Mouse (Mus musculus) heart, adult 9 months (tissue): ENCODE data around the gene Abhd10.

Experiments used
- DNase-seq, 2 experiments: peaks; one replicate each; pipeline ENCODE4 v3.0.0; 2022; ENCODE audit warnings: low spot score in 2 of 2

Gene Abhd10

DNA sequence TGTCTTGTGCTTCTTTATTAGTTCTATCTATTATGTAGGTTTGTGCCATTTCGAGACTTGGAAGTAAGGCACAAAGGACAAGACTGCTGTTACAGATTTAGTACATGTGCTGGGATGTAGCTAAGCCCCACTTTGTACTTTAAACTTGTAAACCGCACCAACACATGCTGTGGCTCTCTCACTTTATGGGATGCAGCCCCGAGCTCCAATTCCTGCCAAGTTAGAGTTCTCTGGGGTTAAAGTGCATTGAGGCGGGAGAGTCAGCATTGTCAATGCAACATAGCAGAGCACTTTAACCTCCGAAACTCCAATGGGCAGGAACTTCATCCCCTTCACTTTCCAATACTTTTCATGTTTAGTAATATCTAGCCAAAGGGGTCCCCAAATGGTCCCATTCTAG lies 13.6 kb downstream of the Abhd10 start:
- no peak for DNase-seq

DNA sequence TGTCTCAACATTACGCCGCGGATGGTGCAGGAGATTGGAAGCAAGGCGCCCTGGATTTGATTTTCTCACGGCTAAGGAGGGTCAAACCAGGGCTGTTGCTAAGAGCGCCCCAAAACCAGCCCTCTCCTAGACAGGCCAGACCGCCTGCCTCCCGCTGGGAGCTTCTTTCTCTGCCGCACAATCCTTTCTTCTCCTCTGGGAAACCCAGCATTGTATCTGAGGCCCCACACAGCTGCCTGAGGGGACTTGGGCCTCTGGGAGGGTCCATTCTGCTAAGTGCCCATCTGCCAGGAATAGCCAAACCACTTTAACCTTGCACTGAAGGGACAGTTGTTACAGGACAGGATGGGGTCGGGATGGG lies 18.0 kb downstream of the Abhd10 start:
- DNase-seq = no peak

DNA sequence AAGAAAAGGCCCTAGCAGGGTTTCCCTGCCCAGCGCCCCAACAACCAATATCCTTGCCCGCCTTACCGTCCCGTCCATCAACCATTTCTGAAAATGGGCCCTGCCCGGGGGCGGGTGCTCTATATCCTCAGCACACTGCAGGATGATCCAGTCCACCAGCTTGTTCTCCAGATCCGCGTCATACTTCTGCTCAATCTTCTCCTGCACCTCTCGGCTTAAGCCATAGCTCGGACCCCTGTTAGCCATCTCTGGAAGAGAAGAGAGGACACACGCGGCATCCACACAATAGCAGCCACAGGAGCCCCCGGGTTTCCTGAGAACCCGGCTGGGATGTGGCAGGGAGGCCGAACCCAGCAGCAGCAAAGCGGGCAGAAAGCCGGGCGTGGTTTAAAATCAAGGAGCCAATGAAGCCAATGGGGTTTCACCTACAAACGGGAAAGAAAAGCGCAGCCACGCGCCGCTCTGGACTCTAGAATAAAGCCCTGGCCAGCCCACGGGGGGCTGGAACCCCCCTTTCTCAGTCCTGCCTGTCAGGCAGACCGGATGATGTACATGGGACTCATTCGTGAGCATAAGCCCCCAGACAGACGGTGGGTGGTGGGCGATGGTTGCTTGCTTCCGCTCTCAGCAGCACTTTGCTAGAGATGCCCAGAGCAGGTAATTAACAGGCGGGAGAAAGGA lies 18.6 kb downstream of the Abhd10 start, which contains the start of gene Tagln3:
Tagln3 (minus strand) TSS at position 548 of the 681 bp plus-strand sequence.
- DNase-seq = no peak

DNA sequence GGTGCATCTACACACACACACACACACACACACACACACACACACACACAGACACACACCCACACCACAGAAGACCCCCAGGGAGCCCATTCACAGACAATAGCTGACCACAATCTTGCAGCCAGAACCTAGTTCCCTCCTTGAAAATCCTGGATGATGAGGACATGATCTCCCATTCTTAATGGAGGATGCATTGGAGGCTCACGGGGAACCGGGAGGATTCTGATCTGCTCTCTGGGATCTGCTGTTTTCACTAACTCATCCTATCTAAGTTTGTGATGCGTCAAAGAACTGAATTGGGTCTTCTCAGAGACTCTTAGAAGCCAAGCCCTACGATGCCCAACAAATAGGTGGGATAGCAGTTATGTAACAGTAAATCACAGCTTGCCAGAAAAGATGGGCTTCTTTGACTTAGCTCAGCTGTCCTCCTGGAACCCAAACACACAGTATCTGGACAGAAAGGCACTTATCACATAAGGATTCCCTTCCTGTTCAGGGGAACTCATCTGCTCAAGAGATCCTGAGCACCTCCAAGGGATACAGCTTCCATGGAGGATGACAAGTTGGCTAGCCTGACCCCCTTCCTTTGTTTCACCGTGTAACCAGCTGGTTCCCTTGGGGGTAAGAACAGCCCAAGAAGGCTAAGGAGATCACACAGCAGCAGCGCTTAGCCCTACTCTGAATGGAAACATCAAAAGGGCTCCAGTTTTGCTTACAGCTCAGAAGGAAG lies 19.4 kb downstream of the Abhd10 start:
- DNase-seq = no peak

DNA sequence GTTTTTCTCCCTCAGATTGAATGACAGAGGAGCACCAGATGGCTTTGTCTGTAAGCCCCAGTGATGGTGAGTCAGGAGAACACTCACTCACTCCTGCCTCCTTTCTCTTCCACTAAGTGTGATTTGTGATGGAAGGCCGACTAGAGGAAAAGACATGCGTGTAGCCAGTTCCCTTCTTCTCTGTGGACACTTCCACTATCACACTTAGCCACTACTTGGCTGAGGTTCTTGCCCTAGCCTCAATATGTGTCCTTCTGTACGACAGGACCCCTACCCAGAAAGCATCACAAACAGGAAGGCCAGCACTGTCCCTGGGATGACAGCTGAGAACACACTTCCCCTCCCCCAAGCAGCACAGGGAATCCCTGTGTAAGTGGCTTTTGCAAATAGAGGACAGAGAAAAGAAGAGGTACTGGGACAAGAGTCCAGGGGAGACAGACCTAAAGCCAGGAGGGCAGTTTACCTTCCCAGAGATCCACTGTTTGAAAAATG lies 20.2 kb downstream of the Abhd10 start:
- DNase-seq = no peak

DNA sequence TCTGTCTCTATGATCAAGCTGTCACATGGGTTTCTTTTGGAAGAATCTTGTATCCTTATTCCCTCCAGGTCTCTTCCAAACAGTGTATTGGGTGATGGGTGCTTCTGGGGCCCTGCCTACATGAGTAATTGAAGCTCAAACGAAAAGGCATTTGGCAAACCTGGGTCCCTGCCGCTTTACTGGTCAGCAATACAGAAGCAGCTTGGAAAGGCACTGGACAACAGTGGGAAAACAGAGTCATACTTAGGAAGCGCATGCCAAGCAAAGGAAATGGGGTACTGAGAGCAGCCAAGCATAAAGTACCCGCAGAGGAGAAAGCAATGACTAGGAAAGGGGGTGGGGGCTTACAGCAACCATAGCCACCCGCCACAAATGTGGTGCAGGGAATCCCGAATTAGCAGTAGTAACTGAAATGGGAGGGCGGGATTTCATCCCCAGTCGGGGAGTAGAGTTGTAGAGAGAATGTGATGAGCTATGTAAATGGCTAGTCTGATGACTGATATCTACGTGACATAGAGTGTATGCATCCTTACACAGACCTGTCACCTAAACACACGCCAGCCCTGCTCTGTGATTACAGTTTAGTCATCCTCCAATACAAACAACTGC lies 22.6 kb downstream of the Abhd10 start:
- no peak for DNase-seq

DNA sequence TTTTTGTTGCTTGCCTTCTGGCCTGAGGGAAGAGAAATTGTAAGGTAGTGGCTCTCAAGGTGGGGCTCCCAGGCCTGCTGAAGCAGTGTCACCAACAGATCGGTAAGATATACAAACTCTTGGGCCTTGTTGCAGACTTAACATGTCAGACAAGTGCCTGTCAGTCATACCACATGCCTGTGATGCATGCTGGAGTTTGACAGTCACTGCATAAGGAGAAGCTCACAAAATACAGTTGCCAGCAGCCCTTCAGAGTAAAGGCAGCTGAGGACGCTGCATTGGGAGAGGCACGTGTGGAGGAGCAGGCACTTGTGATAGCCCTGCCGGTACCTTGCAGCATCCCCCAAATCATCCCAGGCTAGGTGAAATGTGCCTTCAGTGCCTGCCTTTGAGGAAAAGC lies 24.5 kb downstream of the Abhd10 start:
- no peak for DNase-seq

DNA sequence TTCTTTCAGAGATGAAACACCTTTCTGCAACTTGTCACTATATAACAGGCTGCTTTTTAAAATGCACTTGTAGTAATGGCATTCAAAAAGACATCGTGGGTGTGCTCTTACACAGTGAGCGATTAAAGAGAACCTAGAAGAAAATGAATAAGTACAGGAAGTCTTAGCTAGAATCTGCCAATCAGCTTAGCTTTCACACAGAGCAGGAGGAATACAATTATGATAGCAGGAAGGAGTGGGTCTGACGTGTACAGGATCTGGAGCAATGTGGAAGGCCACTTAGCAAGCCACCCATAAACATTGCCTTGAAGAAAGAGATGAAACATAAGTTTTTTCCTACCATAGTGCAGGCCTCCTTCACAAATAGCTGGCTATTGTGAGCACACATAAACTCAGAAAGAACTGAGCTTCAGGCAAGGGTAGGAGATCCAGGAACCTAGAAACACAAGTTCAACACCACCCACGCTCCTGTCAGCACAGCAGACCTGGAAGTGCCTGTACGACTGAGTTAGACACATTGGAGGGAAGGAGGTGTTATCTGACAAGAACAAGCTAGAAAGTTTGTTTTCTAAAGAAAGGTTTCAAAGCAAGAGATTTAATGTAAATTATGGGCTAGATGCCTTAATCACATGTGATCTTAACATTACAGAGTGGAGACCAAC lies 28.1 kb downstream of the Abhd10 start:
- DNase-seq = no peak

DNA sequence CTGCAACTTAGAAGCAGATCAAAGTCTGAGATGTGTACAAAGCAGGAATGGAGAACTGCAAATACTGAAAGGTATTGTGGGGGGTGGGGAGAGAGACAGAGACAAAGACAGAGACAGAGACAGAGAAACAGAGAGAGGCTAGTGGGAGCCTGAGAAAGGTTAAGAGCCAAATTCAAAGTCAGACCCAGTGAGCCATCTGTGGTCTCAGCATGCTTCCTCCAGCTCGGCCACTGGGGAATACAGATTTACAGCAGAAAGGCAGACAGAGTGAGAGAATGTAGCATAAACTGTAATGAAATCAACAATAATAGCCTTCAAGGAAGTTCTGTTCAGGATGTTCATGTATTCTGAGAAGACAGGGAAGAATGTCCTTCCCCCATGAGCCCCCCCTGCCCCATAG lies 28.9 kb downstream of the Abhd10 start:
- no peak for DNase-seq

DNA sequence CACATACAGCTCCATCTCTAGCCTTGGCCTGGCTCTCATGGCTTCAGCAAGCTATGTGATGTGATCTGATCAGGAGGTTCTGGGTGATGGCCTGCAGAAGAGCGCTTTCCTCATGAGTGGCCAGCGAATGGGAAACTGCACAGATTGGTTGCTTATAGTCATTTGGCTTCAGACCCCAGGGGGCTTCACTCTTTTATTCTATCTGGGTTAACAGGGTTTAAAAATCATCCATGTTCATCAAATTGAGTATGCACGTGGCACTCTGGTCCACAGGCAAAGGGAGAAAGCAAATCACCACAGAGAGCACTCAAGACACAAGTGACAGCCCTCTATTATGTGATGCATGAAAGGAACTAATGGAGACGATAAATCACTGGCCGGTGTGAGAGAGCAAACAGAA lies 29.5 kb downstream of the Abhd10 start:
- no peak for DNase-seq

DNA sequence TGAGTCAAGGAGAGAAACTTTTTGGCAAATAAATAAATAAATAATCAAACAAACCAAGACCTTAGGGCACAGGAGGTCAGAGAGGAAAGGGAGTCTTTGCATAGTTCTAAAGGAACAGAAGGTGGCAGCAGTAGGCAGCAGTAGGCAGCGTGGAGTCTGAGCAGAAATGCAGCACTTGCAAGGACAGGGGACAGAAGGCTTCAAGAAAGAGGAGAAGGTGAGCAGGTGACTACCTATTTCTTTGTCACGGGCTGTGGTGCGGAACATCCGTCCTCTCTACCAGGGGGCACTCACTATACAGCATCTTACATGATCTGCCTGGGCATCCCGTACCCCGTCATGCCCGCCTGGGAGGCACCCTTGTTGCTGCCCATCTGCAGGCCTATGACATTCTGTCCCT lies 31.5 kb downstream of the Abhd10 start:
- DNase-seq = no peak

DNA sequence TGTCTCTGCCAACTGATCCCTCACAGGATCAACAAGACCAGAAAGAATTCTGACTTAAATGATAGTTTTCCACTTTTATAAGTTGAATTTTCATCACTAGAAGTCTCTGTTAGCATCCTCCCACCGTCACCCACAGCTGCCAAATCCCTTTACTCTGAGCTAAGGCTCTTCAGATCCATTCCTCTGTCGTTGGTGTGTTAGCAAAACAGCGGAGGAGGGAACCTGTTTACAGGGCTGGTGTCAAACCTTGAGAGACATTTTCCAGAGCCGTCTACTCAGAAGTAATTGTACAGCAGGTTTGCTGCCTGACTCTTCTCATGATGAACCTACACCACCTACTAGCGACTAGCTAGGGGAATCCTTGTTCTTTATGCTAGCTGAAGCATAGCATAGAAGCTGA lies 43.5 kb downstream of the Abhd10 start:
- DNase-seq = no peak

DNA sequence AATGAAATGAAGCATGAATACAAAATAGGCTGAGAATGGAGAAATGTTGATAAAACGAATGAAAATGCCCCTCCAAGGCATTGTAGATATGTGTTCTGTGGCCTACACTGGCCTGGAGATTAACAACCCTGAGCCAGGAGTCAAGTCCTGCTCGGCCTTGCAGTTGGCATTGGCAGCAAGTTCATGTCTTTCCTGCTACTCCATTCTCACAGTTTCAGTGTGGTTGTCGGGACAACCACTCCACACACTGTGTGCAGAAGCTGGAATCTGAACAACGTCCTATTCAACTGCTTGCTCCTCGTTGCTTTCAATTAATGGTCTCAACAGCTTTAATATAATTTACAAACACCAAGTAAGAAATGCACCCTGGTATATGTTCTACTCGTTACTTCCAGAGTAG lies 44.8 kb downstream of the Abhd10 start:
- DNase-seq = no peak

DNA sequence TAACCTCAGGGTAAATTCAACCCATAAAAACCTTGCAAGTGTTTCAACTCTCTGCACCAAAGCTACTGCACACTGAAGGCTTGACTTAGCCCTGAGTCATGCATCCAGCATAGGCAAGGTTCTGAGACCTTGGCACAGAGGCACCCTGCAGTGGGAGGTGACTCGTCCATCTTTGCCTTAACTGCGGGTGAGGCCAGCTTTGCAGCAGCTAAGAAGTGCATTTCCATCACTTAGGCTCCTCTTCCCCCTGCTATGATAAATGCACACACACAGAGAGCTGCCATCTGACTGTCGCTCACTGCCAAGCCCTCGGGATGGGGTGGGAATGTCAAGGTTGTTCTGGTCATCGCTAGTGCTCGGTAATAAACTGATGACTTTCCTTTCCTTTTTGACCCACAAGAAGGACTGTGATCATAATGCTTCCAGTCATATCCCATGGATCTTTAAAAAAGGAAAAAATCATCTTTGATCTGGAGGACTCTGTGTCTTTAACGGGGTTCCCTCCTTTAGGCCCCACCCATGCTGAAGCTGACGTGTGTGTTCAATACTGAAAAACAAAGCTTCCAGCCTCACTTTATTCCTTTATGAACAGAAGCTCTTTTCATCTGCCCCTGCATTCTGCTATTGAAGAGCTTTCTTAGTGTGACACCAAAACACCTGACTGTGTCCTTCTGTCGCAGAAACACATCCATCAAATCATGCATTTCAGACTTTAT lies 47.2 kb downstream of the Abhd10 start:
- no peak for DNase-seq

DNA sequence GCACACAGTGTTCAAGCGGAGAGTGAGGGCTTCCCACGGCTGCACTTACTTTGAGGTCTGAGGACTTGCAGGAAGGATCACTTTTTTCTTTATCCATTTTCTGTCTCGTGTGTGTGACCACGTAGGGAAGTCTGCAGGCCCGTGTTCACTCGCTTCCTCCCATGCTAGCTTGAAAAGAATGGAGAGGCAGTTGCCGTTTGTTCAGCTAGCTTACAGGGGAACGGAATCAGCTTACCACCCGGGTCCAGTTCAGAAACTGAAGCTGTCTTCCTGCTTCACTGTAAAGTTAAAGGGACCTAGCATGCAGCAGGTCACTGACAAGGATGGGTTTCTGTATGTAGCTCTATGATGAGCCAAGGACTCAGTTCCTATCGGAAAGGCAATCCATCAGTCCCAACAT lies 49.2 kb downstream of the Abhd10 start, which contains the start of gene Tmprss7:
Tmprss7 (minus strand) TSS at position 101 of the 400 bp plus-strand sequence.
- DNase-seq = no peak

DNA sequence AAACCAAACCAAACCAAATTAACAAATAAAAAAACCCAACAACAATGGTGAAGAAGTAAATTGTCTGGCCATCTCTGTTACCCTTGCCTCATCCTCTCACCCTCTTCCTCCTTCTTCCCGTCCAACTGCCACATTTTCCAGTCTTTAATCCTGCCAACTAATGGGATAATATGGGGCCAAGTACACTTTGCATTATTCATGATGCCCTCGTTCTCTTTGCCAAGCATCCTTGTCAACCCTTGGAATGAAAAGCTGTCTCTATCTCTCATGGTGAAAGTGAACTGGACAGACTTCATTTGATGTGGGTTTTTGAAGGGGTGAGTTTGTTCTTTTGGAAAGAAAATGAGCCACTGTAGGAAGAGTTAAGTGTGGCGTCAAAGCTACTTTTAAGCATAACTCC lies 49.9 kb downstream of the Abhd10 start:
- no peak for DNase-seq

DNA sequence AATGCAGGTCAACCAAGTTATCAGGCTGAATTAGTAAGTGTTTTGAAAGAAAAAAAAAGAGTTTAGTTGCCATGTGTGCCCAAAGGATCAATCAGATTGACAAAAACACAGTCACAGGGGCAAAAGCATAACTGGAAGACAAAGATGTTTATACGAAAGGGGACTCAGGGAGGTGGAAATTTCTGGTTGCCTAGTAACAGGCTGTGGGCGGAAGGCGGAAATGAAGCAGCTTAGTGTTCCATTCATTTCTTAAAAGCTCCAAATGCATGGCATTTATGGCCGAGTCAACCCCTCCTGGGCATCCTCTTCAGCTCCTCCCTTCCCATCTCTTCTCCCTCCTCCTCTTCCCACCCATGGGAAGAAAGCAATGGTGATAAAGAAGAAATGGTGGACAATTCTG lies 52.6 kb downstream of the Abhd10 start:
- no peak for DNase-seq

DNA sequence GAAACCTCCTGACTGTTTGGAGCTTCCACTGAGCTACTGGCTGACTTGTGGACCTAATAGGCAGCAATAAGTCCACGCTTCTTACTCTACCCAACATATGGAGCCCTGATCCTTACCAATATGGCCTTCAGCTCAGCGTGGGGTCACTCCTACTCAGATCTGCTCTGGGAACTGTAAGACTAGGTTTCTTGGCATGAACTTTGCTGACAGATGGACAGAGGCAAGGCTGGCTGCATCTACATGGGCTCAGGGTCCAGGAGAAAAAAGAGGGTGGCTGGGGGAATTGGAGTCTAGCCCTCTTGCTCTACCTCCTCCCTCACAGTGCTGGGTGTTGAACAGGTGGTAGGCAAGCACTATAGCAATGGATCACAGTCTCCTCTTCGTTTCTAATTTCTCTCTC lies 55.9 kb downstream of the Abhd10 start:
- DNase-seq = no peak

DNA sequence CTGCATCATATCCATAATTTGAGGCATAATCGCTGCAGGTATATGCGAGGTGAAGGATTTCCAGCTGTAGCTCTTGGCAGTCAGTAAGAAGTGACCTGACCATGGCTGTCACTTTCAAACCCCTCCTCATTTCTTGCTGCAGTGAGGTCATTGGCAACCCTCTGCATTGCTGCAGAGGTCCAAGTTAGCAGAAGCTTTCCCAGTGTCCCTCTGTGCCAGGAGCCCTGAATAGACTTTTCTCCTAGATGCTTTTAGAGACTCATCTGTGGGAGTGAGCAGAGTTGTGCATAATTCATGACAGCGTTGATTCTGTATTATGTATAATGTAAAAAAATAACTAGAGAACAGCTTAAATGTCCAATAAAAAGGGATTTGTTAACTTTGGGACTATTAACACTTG lies 57.5 kb downstream of the Abhd10 start:
- DNase-seq = no peak

DNA sequence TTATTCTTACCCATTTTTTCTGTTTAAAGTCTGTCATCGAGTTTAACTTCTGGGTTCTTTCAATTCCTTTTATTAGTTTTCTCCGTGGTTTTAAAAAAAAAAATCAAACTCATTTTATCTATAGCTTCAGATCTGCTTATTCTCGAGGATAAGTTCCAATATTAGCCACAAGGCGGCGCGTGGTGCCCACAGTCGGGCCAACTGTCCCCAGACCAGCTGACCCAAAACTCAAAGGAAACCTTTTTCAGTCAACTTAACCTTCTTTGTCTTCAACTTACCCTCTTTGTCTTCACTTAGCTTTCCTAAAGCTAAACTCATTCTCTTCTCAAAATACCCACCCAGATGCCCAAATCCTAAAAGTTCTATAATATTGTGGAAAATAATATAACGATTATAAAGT lies 57.9 kb downstream of the Abhd10 start:
- DNase-seq = peak; percentile 6 to 51
